Mouse (Mus musculus) embryonic fibroblast, embryonic 13.5 days (primary cell): ENCODE data around the gene Hcn3. TPM values are rescaled to one million over a fixed set of nuclear protein-coding genes. Genes with fewer than 3 reads are reported as not detected.

Experiments
- H3K27ac ChIP-seq: 2 replicates; pipeline ENCODE4 v1.5.1; 2012; ENCODE audit warnings: low read length, control low read depth, inconsistent platforms; ENCODE audit not compliant: insufficient read depth
- H3K4me1 ChIP-seq: 2 replicates; pipeline ENCODE4 v1.6.1; 2011; ENCODE audit warnings: low read length; ENCODE audit not compliant: control insufficient read depth, insufficient read depth
- H3K4me3 ChIP-seq: 2 replicates; pipeline ENCODE4 v1.5.1; 2011; ENCODE audit warnings: mild to moderate bottlenecking, control low read depth, low read length; ENCODE audit not compliant: insufficient read depth
- CTCF ChIP-seq: IDR thresholded peaks from 2 replicates; pipeline ENCODE4 v1.5.1; 2011; ENCODE audit warnings: mild to moderate bottlenecking, control low read depth, low read length, moderate library complexity, borderline replicate concordance; ENCODE audit not compliant: insufficient read depth
- POLR2A ChIP-seq: IDR thresholded peaks from 2 replicates; pipeline ENCODE4 v1.6.1; 2011; ENCODE audit warnings: low read depth, mild to moderate bottlenecking, control low read depth, low read length, moderate library complexity
- polyA plus RNA-seq: library from polyadenylated mRNA; stranded (reverse); fragments of >200 nt; gene quantifications from 2 replicates; pipeline ENCODE4 v1.2.4, GENCODE M21; 2011; ENCODE audit warnings: low read depth; ENCODE audit not compliant: missing spikeins, insufficient read length

Hcn3 gene
- polyA plus RNA-seq, 1 experiment: 1.0 TPM

GRCm38 (mm10) chr3:89182531-89183057 lies 22.6 kb upstream of the Hcn3 start:
- H3K4me1 ChIP-seq: peaks cover 5% of the 10 kb centered on the region; the same call in 1 of the 2 replicates
- no peak overlapping the region for H3K4me3 ChIP-seq
- H3K27ac ChIP-seq: no peak overlapping the region
- no peak for TF ChIP-seq POLR2A
- TF ChIP-seq CTCF: no peak

GRCm38 (mm10) chr3:89181749-89182500 lies 21.9 kb upstream of the Hcn3 start:
- H3K27ac ChIP-seq: no peak overlapping the region
- H3K4me3 ChIP-seq: no peak overlapping the region
- peaks cover 5% of the 10 kb centered on the region; the same call in 1 of the 2 replicates for H3K4me1 ChIP-seq
- no peak for TF ChIP-seq CTCF

- Histone ChIP-seq H3K4me3 (peak overlapping the region; percentile 89), H3K27ac (no peak overlapping the region), H3K4me1 (peaks cover 2% of the 10 kb centered on the region; the same call in 1 of the 2 replicates)
- no peak for TF ChIP-seq POLR2A
- no peak for TF ChIP-seq CTCF
Measured at GRCm38 (mm10) chr3:89179056-89179455, 19.1 kb upstream of the Hcn3 start.

GRCm38 (mm10) chr3:89178107-89178385 lies 18.1 kb upstream of the Hcn3 start:
- Histone ChIP-seq H3K27ac (peak overlapping the region; percentile 59), H3K4me3 (peak overlapping the region; percentile 89), H3K4me1 (peaks cover 2% of the 10 kb centered on the region; the same call in 1 of the 2 replicates)
- TF ChIP-seq POLR2A (no peak), CTCF (no peak)

GRCm38 (mm10) chr3:89177242-89178106 lies 17.5 kb upstream of the Hcn3 start, which contains the start of gene Scamp3:
Gene Scamp3 (plus strand): TSS chr3:89177473.
- H3K27ac ChIP-seq: peak within 1 kb of the TSS; percentile 59
- H3K4me1 ChIP-seq: peaks cover 2% of the 10 kb centered on the region; the same call in 1 of the 2 replicates
- no peak for TF ChIP-seq CTCF
- peak; percentile 73 for TF ChIP-seq POLR2A
- peak within 1 kb of the TSS; percentile 89 for H3K4me3 ChIP-seq

- Histone ChIP-seq H3K4me3 (no peak overlapping the region), H3K27ac (no peak overlapping the region), H3K4me1 (peaks cover 2% of the 10 kb centered on the region; the same call in 1 of the 2 replicates)
- TF ChIP-seq CTCF (no peak), POLR2A (no peak)
Measured at GRCm38 (mm10) chr3:89176421-89176820, 16.4 kb upstream of the Hcn3 start.

- no peak for TF ChIP-seq CTCF
- TF ChIP-seq POLR2A: no peak
- Histone ChIP-seq H3K4me1 (peaks cover 2% of the 10 kb centered on the region; the same call in 1 of the 2 replicates), H3K27ac (no peak overlapping the region), H3K4me3 (no peak overlapping the region)
Measured at GRCm38 (mm10) chr3:89175544-89175943, 15.5 kb upstream of the Hcn3 start.

- Histone ChIP-seq H3K27ac (no peak overlapping the region), H3K4me3 (no peak overlapping the region), H3K4me1 (peaks cover 2% of the 10 kb centered on the region; the same call in 1 of the 2 replicates)
- TF ChIP-seq CTCF (no peak), POLR2A (no peak)
Measured at GRCm38 (mm10) chr3:89174844-89175243, 14.8 kb upstream of the Hcn3 start.

- peaks cover 4% of the 10 kb centered on the region; the same call in 1 of the 2 replicates for H3K4me1 ChIP-seq
- H3K27ac ChIP-seq: no peak overlapping the region
- 0 out of 2 replicates have a peak, but pooled peaks have one; percentile 16 for TF ChIP-seq POLR2A
- TF ChIP-seq CTCF: no peak
- no peak overlapping the region for H3K4me3 ChIP-seq
Measured at GRCm38 (mm10) chr3:89166945-89167344, 6.9 kb upstream of the Hcn3 start.

- Histone ChIP-seq H3K4me3 (peak overlapping the region; percentile 86), H3K27ac (peak overlapping the region; percentile 67), H3K4me1 (peaks cover 4% of the 10 kb centered on the region; the same call in 1 of the 2 replicates)
- TF ChIP-seq CTCF: no peak
Measured at GRCm38 (mm10) chr3:89165268-89165870, 5.4 kb upstream of the Hcn3 start.
